Mouse (Mus musculus): Measurements from ENCODE around the gene Fam114a2.

Fam114a2 gene

DNA sequence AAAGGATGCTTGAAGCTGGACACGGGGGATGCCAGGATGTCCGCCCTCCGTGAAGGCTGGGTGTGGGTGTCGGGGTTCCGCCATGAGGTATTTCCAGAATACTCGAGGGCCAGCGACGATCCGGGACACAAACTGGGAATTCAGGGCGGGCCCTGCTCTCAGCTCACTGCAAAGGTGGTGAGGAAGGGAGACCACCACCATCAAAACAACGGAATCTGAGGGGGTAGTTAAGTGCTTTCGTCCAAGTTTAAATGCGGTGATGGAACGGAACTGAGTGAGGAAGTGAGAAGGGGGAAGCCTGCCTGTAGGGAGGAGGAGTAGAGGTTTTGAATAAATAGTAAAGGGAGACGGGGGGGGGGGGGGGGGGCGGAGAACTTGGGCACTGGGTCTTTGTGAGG lies 333 bp upstream of the Fam114a2 start:
- DNase-seq: no peak

DNA sequence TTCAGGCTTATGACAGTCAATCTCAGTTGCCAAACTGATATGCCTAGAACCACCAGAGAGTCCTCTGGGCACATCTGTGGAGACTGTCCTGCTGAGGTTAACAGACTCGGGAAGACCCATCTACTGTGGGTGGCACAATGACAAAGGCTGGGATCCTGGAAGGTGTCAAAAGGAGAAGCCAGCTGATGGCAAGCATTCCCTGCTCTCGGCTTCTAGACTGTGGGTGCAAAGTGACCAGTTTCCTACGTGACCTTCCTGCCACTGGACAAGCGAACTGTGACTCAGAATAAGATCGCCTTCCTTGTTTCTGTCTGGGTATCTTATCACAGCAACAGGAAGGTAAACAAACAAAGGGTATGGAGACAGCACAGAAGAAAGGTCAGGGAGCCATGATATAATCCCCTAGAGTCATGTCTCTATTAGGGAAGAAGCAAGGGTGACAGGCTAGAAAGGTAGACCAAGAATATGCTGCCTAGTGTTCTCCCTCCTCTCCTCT lies 1.4 kb downstream of the Fam114a2 start:
- no peak for DNase-seq

DNA sequence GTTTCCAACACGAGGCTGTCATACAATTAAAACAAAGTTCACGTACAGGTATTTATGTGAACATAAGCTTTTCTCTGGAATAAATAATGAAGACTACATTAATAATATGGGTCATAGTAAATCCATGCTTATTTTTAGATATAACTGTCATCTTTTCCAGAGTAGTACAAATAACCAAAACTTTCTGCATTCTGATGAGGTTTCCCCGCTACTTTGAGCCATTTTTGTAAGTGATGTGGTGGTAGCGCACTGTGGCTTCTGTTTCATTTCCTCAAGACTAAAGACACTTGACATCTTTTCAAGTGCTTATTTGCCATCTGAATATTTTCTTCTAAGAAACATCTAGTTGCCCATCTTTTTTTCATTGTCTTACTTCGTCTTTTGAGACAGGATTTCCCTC lies 3.2 kb downstream of the Fam114a2 start:
- no peak for DNase-seq

GRCm38 (mm10) chr11:57506899-57507298 lies 11.5 kb downstream of the Fam114a2 start:
- DNase-seq: no peak

GRCm38 (mm10) chr11:57503155-57503554 lies 15.3 kb downstream of the Fam114a2 start:
- DNase-seq: no peak

DNA sequence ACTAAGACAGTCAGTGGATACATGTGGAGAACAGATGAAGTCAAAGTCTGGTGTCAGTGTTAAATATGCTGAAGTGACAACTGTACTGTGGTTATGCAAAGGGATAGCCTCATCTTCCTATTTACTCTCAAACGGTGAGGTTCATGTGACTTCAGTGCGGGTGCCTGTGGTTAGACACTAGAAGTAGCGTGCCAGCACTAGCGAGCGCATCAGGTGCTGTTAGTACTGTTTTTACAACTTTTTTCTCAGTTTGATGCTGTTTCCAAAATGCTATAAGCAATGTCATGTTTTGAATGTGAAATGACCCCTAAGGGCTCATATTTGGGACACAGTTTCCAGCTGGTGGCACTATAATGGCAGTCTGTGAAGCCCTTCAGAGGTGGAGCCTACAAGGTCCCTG lies 20.2 kb downstream of the Fam114a2 start:
- no peak for DNase-seq

DNA sequence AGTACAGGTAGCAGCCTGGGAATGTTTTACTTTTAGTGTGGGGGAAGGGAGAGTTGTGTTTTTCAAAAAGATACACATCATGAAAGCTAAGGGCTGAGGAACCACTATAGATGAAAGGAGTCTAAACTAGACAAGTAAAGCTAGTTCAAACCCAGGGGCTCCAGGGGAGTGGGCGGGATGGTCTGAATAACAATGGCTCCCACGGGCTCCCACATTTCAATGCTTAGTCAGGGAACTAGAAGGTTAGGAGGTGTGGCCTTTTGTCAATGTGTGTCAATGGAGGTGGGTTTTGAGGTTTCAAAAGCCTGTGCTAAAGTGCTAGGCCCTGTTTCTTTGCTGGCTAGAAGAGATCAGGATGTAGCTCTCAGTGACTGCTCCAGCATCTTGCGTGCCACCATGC lies 20.7 kb downstream of the Fam114a2 start:
- DNase-seq: no peak

DNA sequence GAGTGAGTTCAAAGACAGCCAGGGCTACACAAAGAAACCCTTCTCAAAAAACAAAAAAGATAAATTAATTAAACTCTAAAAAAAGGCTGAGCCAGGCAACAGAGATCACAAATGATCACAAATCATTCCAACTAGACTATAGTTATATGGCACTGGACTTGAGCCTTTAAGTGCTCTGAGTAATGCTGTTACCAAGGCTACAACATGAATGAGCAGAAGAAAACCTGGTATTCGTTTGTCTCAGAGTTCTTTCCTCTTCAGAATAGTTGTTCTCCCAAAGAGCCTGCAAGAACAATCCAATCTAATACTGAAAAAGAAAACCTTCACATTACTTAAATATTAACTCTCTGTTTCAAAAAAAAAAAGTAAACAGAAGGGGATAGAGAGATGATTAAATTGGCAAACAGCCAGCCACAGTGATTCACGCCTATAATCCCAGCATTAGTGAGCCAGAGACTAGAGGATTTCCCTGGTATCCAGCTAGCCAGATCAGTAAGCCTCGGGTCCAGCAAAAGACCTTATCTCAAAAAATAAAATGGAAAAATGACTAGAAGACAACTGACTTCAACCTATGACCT lies 21.9 kb downstream of the Fam114a2 start:
- no peak for DNase-seq

- DNase-seq: no peak
Observed at GRCm38 (mm10) chr11:57488436-57488835, 30.0 kb downstream of the Fam114a2 start.

- DNase-seq: no peak
Observed at GRCm38 (mm10) chr11:57478077-57478476, 40.3 kb downstream of the Fam114a2 start.

DNA sequence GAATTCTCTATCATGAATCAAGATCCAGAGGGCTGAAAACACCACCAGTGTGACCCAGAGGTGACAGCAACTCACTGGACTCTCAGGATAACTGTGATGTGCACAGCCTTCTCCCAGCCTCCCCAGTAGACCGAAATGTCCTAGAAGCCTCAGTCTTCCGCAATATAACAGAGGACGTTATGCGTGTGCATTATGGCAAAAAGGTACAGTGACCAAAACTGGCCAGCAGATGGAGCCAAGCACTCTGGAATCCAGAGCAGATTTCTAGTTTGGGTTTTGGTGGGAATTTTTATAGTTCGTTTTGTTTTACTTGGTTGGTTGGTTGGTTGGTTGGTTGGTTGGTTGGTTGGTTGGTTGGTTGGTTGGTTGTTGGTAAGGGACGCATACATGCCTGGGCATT lies 43.3 kb downstream of the Fam114a2 start:
- peak; percentile 17 to 38 for DNase-seq

- DNase-seq: no peak
Observed at GRCm38 (mm10) chr11:57474296-57474941, 44.0 kb downstream of the Fam114a2 start.

DNA sequence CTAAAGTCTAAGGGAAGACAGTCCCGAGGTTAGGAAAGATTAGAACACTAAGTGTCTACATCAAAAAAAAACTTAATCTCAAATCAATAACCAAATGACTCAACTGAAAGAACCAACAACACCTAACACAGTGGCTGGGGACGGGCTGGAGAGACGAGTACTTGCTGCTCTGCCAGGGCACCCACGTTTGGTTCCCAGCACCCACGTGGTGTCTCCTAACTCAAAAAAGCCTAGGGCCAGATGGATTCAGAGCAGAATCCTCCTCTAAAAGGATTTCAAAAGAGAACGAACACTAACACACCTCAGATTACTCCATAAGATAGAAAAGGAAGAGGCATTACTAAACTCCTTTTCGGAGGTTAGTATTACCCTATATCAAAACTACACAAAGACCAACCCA lies 47.4 kb downstream of the Fam114a2 start:
- no peak for DNase-seq

GRCm38 (mm10) chr11:57470056-57470455 lies 48.4 kb downstream of the Fam114a2 start:
- DNase-seq: no peak

DNA sequence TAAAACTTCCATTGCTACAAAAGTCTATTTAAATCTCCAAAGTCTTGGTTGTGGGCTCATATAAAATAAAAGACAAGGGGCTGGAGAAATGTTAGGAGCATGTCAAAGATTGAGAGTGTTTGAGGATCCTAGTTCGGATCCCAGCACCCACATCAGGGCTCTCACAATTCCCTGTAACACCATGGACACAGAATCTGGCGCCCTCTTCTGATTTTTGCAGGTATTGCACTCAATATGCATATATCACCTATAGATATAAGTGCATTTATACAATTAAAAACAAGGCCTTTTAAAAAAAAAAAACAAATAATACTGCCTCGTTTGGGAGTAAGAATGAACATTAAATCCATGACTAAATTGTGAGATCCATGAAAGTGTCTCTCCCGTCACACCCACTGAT lies 49.7 kb downstream of the Fam114a2 start:
- no peak for DNase-seq

DNA sequence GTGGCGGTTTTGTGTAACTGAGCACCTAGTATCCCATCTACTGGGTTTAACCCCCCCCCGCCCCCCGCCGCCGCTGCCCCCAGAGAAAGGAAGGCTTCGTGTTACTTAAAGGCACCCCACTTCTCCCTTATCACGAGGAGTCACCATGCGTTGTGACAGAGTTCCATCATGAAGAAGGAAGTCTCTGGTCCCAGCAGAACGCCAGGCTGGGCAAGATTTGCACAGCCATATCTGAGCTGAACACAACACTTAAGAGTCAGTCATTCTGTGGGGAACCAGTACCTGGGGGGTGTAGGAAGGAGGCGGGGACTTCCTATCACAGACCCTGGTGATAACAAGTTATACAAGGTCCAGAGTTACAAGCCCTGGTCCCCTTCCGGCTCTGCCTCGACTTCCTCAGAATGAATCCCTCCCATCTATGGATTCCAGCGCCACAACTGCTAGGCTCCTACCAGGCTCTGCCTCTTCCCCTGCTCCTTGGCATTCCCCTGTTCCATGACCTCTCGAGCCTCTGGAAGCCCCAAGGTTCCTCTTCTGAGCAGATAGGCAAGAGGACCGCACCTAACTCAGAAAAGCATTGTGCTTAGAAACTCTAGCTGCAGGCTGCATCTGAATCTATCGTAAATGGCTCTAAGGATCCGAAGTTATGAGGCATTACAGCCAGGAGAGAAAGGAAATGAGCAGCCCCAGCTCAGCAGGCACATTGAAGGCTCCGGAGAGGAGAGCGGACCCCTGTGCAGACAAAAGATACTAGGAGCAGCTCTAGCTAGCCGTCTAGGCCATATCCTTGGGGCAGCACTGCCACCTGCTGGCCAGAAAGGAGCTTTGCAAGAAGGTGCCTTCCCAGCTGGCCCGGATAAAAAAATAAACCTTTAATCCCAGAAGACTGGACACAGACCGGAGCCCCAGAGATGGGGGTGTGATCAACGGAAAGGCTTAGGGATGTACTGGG lies 51.0 kb downstream of the Fam114a2 start:
- peak; percentile 34 to 40 for DNase-seq

DNA sequence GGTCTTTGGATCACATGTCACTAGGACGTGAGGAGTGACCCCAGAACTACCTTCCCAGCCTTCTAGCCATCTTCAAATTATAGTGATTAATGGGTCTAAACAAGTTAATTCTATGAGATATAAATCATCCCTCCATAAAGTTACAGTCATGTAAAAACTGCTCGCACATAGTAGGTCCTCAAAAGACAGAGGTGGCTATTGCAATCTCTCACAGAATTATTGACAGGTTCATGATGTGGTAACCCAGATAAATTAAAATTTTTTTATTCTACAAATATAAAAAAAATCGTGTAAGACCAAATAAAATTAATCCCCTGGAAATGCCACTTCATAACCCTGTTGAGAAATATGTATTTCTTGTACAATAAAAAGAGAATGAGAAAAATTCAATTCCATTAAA lies 52.6 kb downstream of the Fam114a2 start:
- no peak for DNase-seq

DNA sequence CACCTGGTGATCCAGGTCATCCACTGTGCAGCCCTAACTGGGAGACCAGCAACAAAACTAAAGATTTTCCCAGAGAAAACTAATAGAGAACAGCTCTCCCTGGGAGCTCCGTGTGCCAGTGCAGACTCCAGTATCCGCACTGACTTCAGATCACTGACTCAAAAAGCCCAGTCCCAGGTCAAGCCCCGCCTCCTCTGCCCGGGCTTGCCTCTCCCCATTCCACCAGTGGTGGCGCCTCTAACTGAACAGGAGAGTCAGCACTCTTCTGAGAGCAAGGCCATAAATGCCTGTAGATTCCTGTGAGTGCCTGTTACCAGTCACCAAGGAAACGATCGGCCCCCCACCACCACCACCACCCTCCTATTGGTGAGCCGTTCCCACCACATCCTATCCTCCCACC lies 53.4 kb downstream of the Fam114a2 start:
- DNase-seq: peak; percentile 14 to 20

GRCm38 (mm10) chr11:57459759-57460158 lies 58.7 kb downstream of the Fam114a2 start:
- no peak for DNase-seq

DNA sequence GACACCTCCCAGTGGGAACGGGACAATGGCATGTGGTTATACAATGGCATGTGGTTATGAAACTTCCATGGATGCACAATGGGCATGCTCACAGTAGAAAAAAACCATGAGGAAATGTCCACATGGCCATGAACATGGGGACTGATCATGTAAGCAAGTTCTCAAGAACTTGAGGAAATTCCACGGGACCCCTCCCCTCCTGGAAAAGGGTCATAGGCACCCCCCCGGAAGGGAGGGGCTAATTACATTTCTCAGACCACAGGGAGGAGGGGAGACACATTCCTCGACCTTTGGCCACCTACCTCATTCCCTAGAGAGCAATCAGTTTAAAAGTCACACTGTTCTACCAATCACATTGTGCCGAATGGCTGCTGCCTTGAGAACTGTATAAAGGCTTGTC lies 64.0 kb downstream of the Fam114a2 start:
- DNase-seq: no peak

DNA sequence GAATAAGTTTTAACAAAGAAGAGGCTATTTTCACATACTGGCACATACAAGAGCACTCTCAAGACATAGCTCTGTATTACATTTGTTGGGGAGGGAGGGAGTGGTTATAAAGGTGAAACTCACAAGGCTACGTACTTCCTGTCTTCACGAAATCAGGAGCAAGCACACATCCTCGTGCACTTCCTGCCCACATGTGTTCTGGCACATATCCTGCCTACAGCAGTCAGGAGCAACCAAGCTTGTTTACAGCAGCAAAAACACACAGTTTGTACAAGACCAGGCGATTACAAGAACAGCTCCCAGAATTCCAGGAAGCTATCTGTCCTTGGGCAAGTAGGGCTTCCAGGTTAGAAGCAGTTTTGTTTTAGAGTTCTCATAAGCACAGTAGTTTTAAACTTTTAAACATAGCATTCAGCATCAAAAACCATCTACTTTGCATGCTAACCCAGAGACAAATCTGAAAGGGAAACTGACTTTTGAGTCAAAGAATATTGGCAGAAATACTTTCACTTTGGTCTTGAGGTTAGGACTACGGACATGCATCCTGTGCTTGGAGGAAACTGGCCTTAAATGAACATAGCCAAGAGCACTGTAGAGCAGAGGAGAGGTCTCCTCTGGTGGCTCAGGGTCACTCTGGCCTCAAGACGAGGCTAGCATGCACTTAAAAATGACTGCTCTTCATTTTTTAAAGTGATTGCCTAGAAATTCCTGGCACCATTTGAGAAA lies 73.0 kb downstream of the Fam114a2 start:
- no peak for DNase-seq

DNA sequence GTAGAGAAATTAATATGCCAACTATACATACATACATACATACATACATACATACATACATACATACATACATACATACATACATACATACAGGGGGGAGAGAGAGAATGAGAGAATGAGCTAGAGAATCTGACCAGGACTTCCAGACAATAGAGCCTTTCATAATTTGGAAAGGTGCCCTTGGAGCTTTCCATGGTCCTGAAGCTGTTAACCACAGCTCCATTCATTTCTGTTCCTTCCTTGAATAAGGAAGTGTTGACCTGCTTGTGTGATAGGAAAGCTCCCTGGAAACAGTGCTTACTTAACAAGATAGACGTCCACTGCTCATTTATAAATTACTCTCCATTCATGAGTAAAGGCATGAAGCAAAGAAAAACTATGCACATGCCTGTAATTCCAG lies 84.3 kb downstream of the Fam114a2 start:
- no peak for DNase-seq
